Mouse (Mus musculus): ENCODE measurements around the gene 2610507B11Rik. TPM values are rescaled to one million over a fixed set of nuclear protein-coding genes. Genes with fewer than 3 reads are reported as not detected.
A peak's percentile ranks its signal among the peaks of the same experiment; 100 is the strongest.

The 2610507B11Rik gene
- polyA plus RNA-seq, 2 experiments = 61.7 to 72.6 TPM

GRCm38 (mm10) chr11:78310861-78311511 lies 49.4 kb downstream of the 2610507B11Rik start:
- H3K4me3 ChIP-seq (replicated peaks; ENCODE audit: low read length) = no peak overlapping the region
- no peak overlapping the region for H3K4me2 ChIP-seq (replicated peaks; ENCODE audit: low read depth, low read length, severe bottlenecking)
- H3K27me3 ChIP-seq (ENCODE audit: control insufficient read depth, insufficient read depth, low read length) = no peaks in the 10 kb centered on the region
- 91% methylated on average over 8 of the region's 8 CpGs for WGBS
- H3K9me3 ChIP-seq (ENCODE audit: control insufficient read depth, low read length) = no peaks in the 10 kb centered on the region
- H3K9ac ChIP-seq (ENCODE audit: low read depth, low read length, severe bottlenecking) = no peak overlapping the region
- H3K4me1 ChIP-seq (ENCODE audit: control insufficient read depth, insufficient read depth, low read length) = no peaks in the 10 kb centered on the region
- TF ChIP-seq POLR2A (IDR thresholded peaks at IDR 0.05; ENCODE audit: borderline replicate concordance, extremely low read depth, insufficient read depth, insufficient read length) = no peak
- peaks cover 69% of the 10 kb centered on the region for H3K36me3 ChIP-seq (ENCODE audit: control insufficient read depth, insufficient read depth, low read length)
- H3K27ac ChIP-seq (replicated peaks; ENCODE audit: low read depth, low read length) = no peak overlapping the region
- no peak for ATAC-seq (ENCODE audit: low FRiP score, low read depth)
- no peak for DNase-seq (ENCODE audit: low spot score)

- no peaks in the 10 kb centered on the region for H3K9me3 ChIP-seq (ENCODE audit: control insufficient read depth, low read length)
- H3K27me3 ChIP-seq (ENCODE audit: control insufficient read depth, insufficient read depth, low read length) = no peaks in the 10 kb centered on the region
- H3K4me1 ChIP-seq (ENCODE audit: control insufficient read depth, insufficient read depth, low read length) = no peaks in the 10 kb centered on the region
- H3K27ac ChIP-seq (replicated peaks; ENCODE audit: low read depth, low read length) = no peak overlapping the region
- H3K4me2 ChIP-seq (replicated peaks; ENCODE audit: low read depth, low read length, severe bottlenecking) = no peak overlapping the region
- H3K36me3 ChIP-seq (ENCODE audit: control insufficient read depth, insufficient read depth, low read length) = peaks cover 80% of the 10 kb centered on the region
- DNase-seq (ENCODE audit: low spot score) (no peak), ATAC-seq (ENCODE audit: low FRiP score, low read depth) (no peak)
- no peak overlapping the region for H3K4me3 ChIP-seq (replicated peaks; ENCODE audit: low read length)
- no peak for TF ChIP-seq POLR2A (IDR thresholded peaks at IDR 0.05; ENCODE audit: borderline replicate concordance, extremely low read depth, insufficient read depth, insufficient read length)
- no peak overlapping the region for H3K9ac ChIP-seq (ENCODE audit: low read depth, low read length, severe bottlenecking)
- WGBS = 94% methylated on average over 2 of the region's 2 CpGs
Observed at GRCm38 (mm10) chr11:78313662-78314061, 52.1 kb downstream of the 2610507B11Rik start.

GRCm38 (mm10) chr11:78318411-78318810 lies 56.9 kb downstream of the 2610507B11Rik start:
- Histone ChIP-seq H3K36me3 (ENCODE audit: control insufficient read depth, insufficient read depth, low read length) (peaks cover 80% of the 10 kb centered on the region), H3K27ac (replicated peaks; ENCODE audit: low read depth, low read length) (no peak overlapping the region), H3K9me3 (ENCODE audit: control insufficient read depth, low read length) (no peaks in the 10 kb centered on the region), H3K27me3 (ENCODE audit: control insufficient read depth, insufficient read depth, low read length) (no peaks in the 10 kb centered on the region), H3K9ac (ENCODE audit: low read depth, low read length, severe bottlenecking) (no peak overlapping the region), H3K4me3 (replicated peaks; ENCODE audit: low read length) (no peak overlapping the region), H3K4me2 (replicated peaks; ENCODE audit: low read depth, low read length, severe bottlenecking) (no peak overlapping the region), H3K4me1 (ENCODE audit: control insufficient read depth, insufficient read depth, low read length) (peaks cover 14% of the 10 kb centered on the region)
- no peak for TF ChIP-seq POLR2A (IDR thresholded peaks at IDR 0.05; ENCODE audit: borderline replicate concordance, extremely low read depth, insufficient read depth, insufficient read length)
- DNase-seq (ENCODE audit: low spot score) (no peak), ATAC-seq (ENCODE audit: low FRiP score, low read depth) (no peak)
- 91% methylated on average over 2 of the region's 2 CpGs for WGBS

GRCm38 (mm10) chr11:78322076-78322831 lies 60.7 kb downstream of the 2610507B11Rik start:
- H3K27ac ChIP-seq (replicated peaks; ENCODE audit: low read depth, low read length) = peak overlapping the region; percentile 52; the same call in 1 of the 2 replicates
- no peak overlapping the region for H3K9ac ChIP-seq (ENCODE audit: low read depth, low read length, severe bottlenecking)
- no peak overlapping the region for H3K4me3 ChIP-seq (replicated peaks; ENCODE audit: low read length)
- WGBS = 32% methylated on average over 2 of the region's 2 CpGs
- peak; percentile 69 for DNase-seq (ENCODE audit: low spot score)
- no peaks in the 10 kb centered on the region for H3K27me3 ChIP-seq (ENCODE audit: control insufficient read depth, insufficient read depth, low read length)
- peaks cover 15% of the 10 kb centered on the region for H3K4me1 ChIP-seq (ENCODE audit: control insufficient read depth, insufficient read depth, low read length)
- peaks cover 46% of the 10 kb centered on the region for H3K36me3 ChIP-seq (ENCODE audit: control insufficient read depth, insufficient read depth, low read length)
- H3K4me2 ChIP-seq (replicated peaks; ENCODE audit: low read depth, low read length, severe bottlenecking) = peak overlapping the region; percentile 28
- H3K9me3 ChIP-seq (ENCODE audit: control insufficient read depth, low read length) = no peaks in the 10 kb centered on the region
- TF ChIP-seq POLR2A (IDR thresholded peaks at IDR 0.05; ENCODE audit: borderline replicate concordance, extremely low read depth, insufficient read depth, insufficient read length) = no peak
- ATAC-seq (ENCODE audit: low FRiP score, low read depth) = peak; percentile 65

- TF ChIP-seq POLR2A (IDR thresholded peaks at IDR 0.05; ENCODE audit: borderline replicate concordance, extremely low read depth, insufficient read depth, insufficient read length) = no peak
- Histone ChIP-seq H3K4me3 (replicated peaks; ENCODE audit: low read length) (no peak within 1 kb of the TSS), H3K27ac (replicated peaks; ENCODE audit: low read depth, low read length) (peak within 1 kb of the TSS; percentile 52; the same call in 1 of the 2 replicates), H3K4me1 (ENCODE audit: control insufficient read depth, insufficient read depth, low read length) (peaks cover 15% of the 10 kb centered on the region), H3K4me2 (replicated peaks; ENCODE audit: low read depth, low read length, severe bottlenecking) (peak within 1 kb of the TSS; percentile 28), H3K9ac (ENCODE audit: low read depth, low read length, severe bottlenecking) (no peak within 1 kb of the TSS), H3K36me3 (ENCODE audit: control insufficient read depth, insufficient read depth, low read length) (peaks cover 40% of the 10 kb centered on the region), H3K27me3 (ENCODE audit: control insufficient read depth, insufficient read depth, low read length) (no peaks in the 10 kb centered on the region), H3K9me3 (ENCODE audit: control insufficient read depth, low read length) (no peaks in the 10 kb centered on the region)
- WGBS = 4% methylated on average over 15 of the region's 15 CpGs
- DNase-seq (ENCODE audit: low spot score) = peak; percentile 76
- ATAC-seq (ENCODE audit: low FRiP score, low read depth) = peak; percentile 60; the same call in 1 of the 2 replicates
Observed at GRCm38 (mm10) chr11:78322860-78323259, 61.3 kb downstream of the 2610507B11Rik start, which contains the start of gene Aldoc. Gene Aldoc, plus strand, starts transcription at chr11:78322968.

Measured in limb, embryonic 14.5 days (tissue).